Mouse (Mus musculus) thymus, postnatal 0 days (tissue): ENCODE measurements around the gene Thrap3. TPM values are rescaled to one million over a fixed set of nuclear protein-coding genes. Genes with fewer than 3 reads are reported as not detected.

Source experiments
- DNase-seq: peaks from one replicate; pipeline ENCODE4 v3.0.0-alpha.2; 2015; ENCODE audit warnings: low spot score
- polyA plus RNA-seq: library from polyadenylated mRNA; unstranded; fragments of >200 nt; fragmentation: Nextera tagmentation; extraction: Ambion mirVana; gene quantifications from 2 replicates; pipeline ENCODE4 v1.2.1, GENCODE M21; 2015

The Thrap3 gene
- 173 and 202 TPM in 2 replicates for polyA plus RNA-seq

- peak; percentile 97 for DNase-seq
Measured at GRCm38 (mm10) chr4:126202303-126203181, at the start of gene Thrap3. Gene Thrap3 (minus strand): TSS chr4:126202760.

GRCm38 (mm10) chr4:126251655-126252254 lies 49.2 kb upstream of the Thrap3 start:
- no peak for DNase-seq

- no peak for DNase-seq
Measured at GRCm38 (mm10) chr4:126250659-126251058, 48.1 kb upstream of the Thrap3 start.

GRCm38 (mm10) chr4:126248261-126248868 lies 45.8 kb upstream of the Thrap3 start:
- no peak for DNase-seq

GRCm38 (mm10) chr4:126246202-126246889 lies 43.8 kb upstream of the Thrap3 start:
- no peak for DNase-seq

GRCm38 (mm10) chr4:126242510-126242909 lies 40.0 kb upstream of the Thrap3 start:
- DNase-seq: no peak

- no peak for DNase-seq
Measured at GRCm38 (mm10) chr4:126241956-126242355, 39.4 kb upstream of the Thrap3 start.

- no peak for DNase-seq
Measured at GRCm38 (mm10) chr4:126239862-126240475, 37.4 kb upstream of the Thrap3 start.

GRCm38 (mm10) chr4:126237721-126238242 lies 35.2 kb upstream of the Thrap3 start:
- DNase-seq: no peak

GRCm38 (mm10) chr4:126236467-126237280 lies 34.1 kb upstream of the Thrap3 start:
- no peak for DNase-seq

GRCm38 (mm10) chr4:126235191-126235590 lies 32.6 kb upstream of the Thrap3 start:
- DNase-seq: peak; percentile 56

- no peak for DNase-seq
Measured at GRCm38 (mm10) chr4:126234496-126235175, 32.1 kb upstream of the Thrap3 start.

GRCm38 (mm10) chr4:126233676-126234308 lies 31.2 kb upstream of the Thrap3 start:
- no peak for DNase-seq

GRCm38 (mm10) chr4:126229900-126230299 lies 27.3 kb upstream of the Thrap3 start:
- DNase-seq: no peak

GRCm38 (mm10) chr4:126228144-126228543 lies 25.6 kb upstream of the Thrap3 start:
- DNase-seq: no peak

- peak; percentile 88 for DNase-seq
Measured at GRCm38 (mm10) chr4:126227077-126227761, 24.7 kb upstream of the Thrap3 start.

- DNase-seq: no peak
Measured at GRCm38 (mm10) chr4:126226640-126227039, 24.1 kb upstream of the Thrap3 start.

- no peak for DNase-seq
Measured at GRCm38 (mm10) chr4:126222631-126223030, 20.1 kb upstream of the Thrap3 start.
